Mouse (Mus musculus) myocyte (in vitro differentiated cells): Measurements from ENCODE around the gene Cdkn2c.

Experiments used
- CEBPB ChIP-seq: IDR thresholded peaks from 2 replicates; pipeline ENCODE4 v1.6.1; 2011; ENCODE audit warnings: mild to moderate bottlenecking, moderate library complexity; ENCODE audit not compliant: poor library complexity, insufficient read depth, severe bottlenecking
- E2F4 ChIP-seq: IDR thresholded peaks from one replicate; pipeline ENCODE4 v1.6.1; 2011; ENCODE audit warnings: mild to moderate bottlenecking, control low read depth, moderate library complexity; ENCODE audit not compliant: insufficient read depth
- MAX ChIP-seq: IDR thresholded peaks from one replicate; pipeline ENCODE4 v1.6.1; 2011; ENCODE audit warnings: low read depth, mild to moderate bottlenecking, control low read depth
- MYOD1 ChIP-seq, 3 experiments: IDR thresholded peaks; one replicate each; pipeline ENCODE4 v1.6.1; 2011; ENCODE audit warnings: control low read depth in 2 of 3, low read depth in 2 of 3, mild to moderate bottlenecking in 2 of 3, moderate library complexity in 1 of 3; ENCODE audit not compliant: insufficient read length in 2 of 3, control insufficient read depth in 1 of 3
- MYOG ChIP-seq, 3 experiments: IDR thresholded peaks; one replicate each; pipeline ENCODE4 v1.6.1; 2011; ENCODE audit warnings: control low read depth in 2 of 3, low read depth in 2 of 3, mild to moderate bottlenecking in 2 of 3; ENCODE audit not compliant: insufficient read length in 2 of 3, control insufficient read depth in 1 of 3, insufficient read depth in 1 of 3
- POLR2A ChIP-seq: IDR thresholded peaks from one replicate; pipeline ENCODE4 v1.6.1; 2011; ENCODE audit warnings: low read depth, mild to moderate bottlenecking, control low read depth, moderate library complexity; ENCODE audit not compliant: insufficient read length
- POLR2AphosphoS2 ChIP-seq: IDR thresholded peaks from one replicate; pipeline ENCODE4 v1.6.1; 2011; ENCODE audit warnings: low read depth, control low read depth; ENCODE audit not compliant: insufficient read length
- SRF ChIP-seq: IDR thresholded peaks from one replicate; pipeline ENCODE4 v1.6.1; 2011; ENCODE audit warnings: low read depth; ENCODE audit not compliant: control insufficient read depth, insufficient read length
- TCF12 ChIP-seq: IDR thresholded peaks from one replicate; pipeline ENCODE4 v1.6.1; 2011; ENCODE audit warnings: mild to moderate bottlenecking, control low read depth; ENCODE audit not compliant: poor library complexity, insufficient read depth, severe bottlenecking
- USF1 ChIP-seq: IDR thresholded peaks from one replicate; pipeline ENCODE4 v1.6.1; 2011; ENCODE audit warnings: low read depth, mild to moderate bottlenecking, control low read depth, moderate library complexity

GRCm38 (mm10) chr4:109676218-109677215 lies 9.5 kb upstream of the Cdkn2c start, which contains the start of gene Faf1:
- TF ChIP-seq CEBPB = no peak
- peak; percentile 89 for TF ChIP-seq POLR2A
- peak in 2 of 3 experiments; percentile 32 to 55 for TF ChIP-seq MYOG (IDR thresholded peaks at IDR 0.05; ENCODE audit: control insufficient read depth in 1 of 3, insufficient read depth in 1 of 3, insufficient read length in 2 of 3, low read depth in 2 of 3)
- TF ChIP-seq USF1 = peak; percentile 95
- TF ChIP-seq MYOD1 (IDR thresholded peaks at IDR 0.05; ENCODE audit: control insufficient read depth in 1 of 3, insufficient read length in 2 of 3, low read depth in 2 of 3) = peak in 1 of 3 experiments; percentile 37
- TF ChIP-seq POLR2AphosphoS2 = peak; percentile 84
- TF ChIP-seq TCF12 = no peak
- no peak for TF ChIP-seq MAX
- TF ChIP-seq SRF = no peak
- TF ChIP-seq E2F4 = no peak
